Mouse (Mus musculus) adrenal gland, postnatal 36 days (tissue): Measurements from ENCODE around the gene Slc25a45. TPM values are rescaled to one million over a fixed set of nuclear protein-coding genes. Genes with fewer than 3 reads are reported as not detected.

Experiments
- DNase-seq, 2 experiments: peaks; one replicate each; pipeline ENCODE4 v3.0.0; 2021; ENCODE audit warnings: mixed read lengths in 1 of 2
- long read RNA-seq, 2 experiments: library from polyadenylated mRNA; stranded (forward); transcript quantifications; one replicate each; pipeline ENCODE4 v2.0.0; 2021; ENCODE audit warnings: borderline sequencing depth in 2 of 2
- total RNA-seq, 2 experiments: library from RNA; stranded (reverse); gene quantifications; 2 replicates each; pipeline ENCODE4 v1.2.3; 2021

Slc25a45 gene
- total RNA-seq, result 10 to 100 TPM in 1 of 2 experiments, 1 to 10 TPM in 1; 9.4 to 33.2 TPM
- long read RNA-seq, experiment 1, transcript Slc25a45-201 (6 exons, 2,480 nt), result major isoform, 19 of 24 reads
- long read RNA-seq, experiment 1, partial matches to known transcripts, result 4 of 24 reads
- long read RNA-seq, experiment 1, other reads (novel, unspliced or antisense), result 0 of 24 reads
- long read RNA-seq, experiment 2, transcript Slc25a45-201 (6 exons, 2,480 nt), result major isoform, 7 of 8 reads
- long read RNA-seq, experiment 2, partial matches to known transcripts, result 0 of 8 reads
- long read RNA-seq, experiment 2, other reads (novel, unspliced or antisense), result 0 of 8 reads

DNA sequence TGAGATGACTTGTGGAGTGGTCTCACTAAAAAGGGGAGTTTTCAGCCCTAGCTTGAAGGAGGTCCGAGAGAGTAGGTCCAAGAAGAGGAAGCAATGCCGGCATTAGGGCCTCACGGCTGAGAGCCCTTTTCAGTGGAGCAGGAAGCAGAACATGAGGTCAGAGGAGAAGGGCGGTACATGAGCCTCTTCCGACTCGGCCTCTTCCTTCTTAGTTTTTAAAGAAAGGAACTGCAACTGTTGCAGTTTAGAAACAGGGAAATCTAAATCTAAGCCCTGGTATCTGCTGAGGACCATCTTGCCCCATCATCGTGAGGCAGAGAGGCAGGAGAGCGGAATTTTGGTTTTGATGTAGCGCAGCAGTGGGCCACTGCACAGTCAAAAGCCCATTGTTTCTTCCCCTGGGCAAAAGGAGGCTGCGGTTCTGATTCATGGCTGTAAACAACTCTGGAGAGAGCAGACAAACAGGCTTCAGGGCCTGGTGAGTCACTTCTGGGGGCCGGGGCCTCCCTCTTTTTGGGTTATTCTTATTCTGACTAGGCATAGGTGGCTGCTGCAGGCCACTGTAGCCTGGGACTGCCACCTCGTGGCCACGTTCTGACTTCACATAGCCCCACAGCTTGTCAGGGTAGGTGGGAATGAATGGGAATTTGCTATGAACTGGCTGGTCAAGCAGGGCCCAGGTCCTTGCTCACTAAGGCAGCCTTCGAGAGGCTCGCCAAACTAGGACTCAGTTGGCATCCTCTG lies at the start of gene Slc25a45:
Gene Slc25a45 (plus strand): TSS at position 191 of the 744 bp plus-strand sequence.
- DNase-seq, result peak; percentile 88 to 90

GRCm38 (mm10) chr19:5828155-5828554 lies 49.5 kb upstream of the Slc25a45 start:
- no peak for DNase-seq

DNA sequence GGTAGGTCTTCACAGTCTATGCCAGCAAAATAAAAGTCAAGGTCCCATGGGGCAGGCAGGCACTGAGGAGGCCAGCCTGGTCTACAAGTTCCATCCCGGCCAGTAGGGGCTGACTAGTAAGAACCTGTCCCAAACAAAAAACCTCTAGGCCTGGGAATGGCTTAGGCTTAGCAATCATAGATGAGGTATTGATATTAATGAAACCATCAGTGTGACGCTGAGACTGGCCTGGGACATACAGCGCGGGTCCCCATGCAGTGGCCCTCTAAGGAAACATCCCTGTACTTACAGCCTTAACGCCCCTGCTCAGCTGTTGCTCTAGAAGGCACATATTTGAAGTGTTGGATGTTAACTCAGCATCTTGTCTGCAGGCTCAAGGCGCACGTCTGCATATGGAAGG lies 48.7 kb upstream of the Slc25a45 start:
- DNase-seq, result peak in 1 of 2 experiments; percentile 19

DNA sequence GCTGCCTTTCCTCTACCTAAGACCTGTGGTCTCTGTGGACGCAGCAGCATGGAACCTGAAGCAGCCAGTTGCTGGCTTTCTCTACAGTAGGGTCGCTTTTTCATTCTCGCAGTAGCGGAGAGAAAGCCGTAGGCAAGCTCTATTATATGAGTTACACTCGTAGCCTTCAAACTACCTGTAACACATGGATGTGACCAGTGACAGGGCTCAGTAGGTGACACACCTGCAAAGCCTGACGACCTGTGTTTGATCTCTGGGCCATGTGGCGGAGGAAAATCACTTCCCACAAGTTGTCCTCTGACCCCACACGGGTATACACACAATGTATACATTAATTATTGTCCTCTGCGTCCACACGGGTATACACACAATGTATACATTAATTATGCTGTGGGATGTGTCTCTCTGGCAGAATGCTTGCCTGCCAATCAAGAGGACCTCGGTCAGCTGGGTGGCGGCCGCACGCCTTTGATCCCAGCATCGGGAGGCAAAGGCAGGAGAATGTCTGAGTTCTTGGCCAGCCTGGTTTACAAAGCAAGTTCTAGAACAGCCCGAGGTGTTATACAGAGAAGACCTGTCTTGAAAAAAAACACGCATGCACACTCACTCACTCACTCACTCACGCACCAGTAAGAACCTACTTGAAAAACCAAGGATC lies 47.5 kb upstream of the Slc25a45 start:
- DNase-seq, result peak in 1 of 2 experiments; percentile 9

DNA sequence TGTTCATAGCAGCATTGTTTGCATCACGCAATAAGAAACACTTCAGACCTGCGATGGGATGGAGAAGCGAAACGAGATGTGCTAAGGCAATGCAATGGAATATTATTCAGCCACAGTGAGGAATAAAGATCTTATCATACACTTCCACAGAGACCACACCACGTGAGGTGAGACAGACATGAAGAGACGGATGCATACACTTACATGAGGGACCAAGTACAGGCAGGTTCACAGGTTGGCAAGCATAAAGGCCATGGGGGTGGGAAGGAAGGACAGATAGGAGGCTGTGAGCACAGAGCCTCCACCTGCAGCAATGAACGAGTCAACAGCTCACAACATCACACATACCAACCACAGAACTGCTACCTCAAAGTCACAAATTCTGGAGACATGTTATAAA lies 46.8 kb upstream of the Slc25a45 start:
- DNase-seq, result peak in 1 of 2 experiments; percentile 5

DNA sequence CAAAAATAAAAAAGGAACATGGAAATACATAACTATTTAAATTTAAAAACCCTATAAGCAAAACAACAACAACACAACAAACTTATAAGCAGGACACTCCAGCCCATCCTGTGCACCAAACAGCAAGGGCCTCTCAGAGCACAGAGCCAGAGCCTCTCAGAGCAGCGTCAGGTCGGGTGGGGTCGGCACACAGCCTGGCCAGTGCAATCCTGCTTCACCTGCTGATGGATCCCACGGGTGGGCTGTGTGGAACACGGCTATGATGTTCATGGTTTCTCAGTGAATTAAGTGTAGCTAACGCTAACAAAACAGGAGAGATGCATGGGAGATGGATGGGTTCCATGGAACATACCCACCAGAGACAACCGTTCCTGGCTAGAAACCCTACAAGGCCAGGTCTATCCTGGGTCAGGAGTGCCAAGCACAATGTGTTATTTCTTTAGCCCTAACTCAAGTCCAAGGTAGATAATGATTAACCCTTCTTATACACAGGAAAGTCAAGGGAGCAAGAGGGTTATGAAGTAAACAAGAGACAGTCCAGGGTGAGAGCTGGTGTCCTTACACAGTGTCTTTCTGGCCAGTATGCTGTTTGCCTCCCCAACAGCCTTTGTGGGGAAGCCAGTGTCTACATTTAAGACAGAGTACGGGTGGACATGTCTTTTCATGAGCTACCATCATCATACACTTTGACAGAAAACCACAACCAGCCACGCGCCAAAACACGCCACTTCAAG lies 46.2 kb upstream of the Slc25a45 start:
- peak; percentile 10 to 29 for DNase-seq

- peak; percentile 58 to 63 for DNase-seq
These were observed 45.7 kb upstream of the Slc25a45 start for GRCm38 (mm10) chr19:5831958-5832320.

GRCm38 (mm10) chr19:5832326-5832725 lies 45.3 kb upstream of the Slc25a45 start:
- DNase-seq, result no peak

DNA sequence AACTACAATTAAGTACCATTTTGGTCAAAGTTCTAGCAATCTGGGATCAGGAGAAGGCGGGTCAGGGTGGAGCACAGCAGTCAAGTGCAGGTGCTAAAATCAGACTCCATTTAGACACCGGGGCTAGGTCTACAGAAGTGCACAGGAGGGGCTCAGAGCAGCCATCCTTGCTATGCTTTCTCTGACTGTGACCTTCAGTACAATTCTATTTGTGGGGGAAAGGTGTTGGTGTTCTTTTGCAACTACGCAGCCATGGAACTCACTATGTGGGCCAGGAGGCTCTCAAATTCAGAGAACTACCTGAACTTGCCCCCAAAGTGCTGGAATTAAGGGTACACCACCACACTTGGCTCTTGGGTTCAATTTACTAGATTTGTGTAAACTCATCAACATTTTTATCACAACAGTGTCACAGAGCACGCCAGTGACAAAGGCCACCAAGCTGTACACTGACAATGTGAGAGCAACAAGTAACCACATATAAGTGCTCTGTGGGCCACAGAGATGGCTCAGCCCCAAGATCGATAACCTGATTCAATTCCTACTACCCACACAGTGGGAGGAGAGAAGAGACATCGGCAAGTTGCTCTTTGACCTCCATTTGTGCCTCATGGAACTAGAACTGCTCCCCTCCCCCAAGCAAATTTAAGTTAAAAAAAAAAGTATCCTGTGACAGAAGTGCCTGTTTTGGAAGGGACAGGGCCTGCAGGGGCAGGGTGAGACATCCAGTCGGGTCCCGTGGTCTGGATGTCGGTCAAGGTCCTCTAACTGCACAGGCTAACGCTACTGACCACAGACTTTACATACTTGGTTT lies 44.1 kb upstream of the Slc25a45 start:
- peak; percentile 63 to 68 for DNase-seq

GRCm38 (mm10) chr19:5834260-5834925 lies 43.2 kb upstream of the Slc25a45 start:
- peak; percentile 24 to 34 for DNase-seq

- peak; percentile 19 to 28 for DNase-seq
These were observed 42.3 kb upstream of the Slc25a45 start for GRCm38 (mm10) chr19:5835054-5835921.

GRCm38 (mm10) chr19:5835922-5836430 lies 41.6 kb upstream of the Slc25a45 start:
- peak; percentile 9 to 23 for DNase-seq

DNA sequence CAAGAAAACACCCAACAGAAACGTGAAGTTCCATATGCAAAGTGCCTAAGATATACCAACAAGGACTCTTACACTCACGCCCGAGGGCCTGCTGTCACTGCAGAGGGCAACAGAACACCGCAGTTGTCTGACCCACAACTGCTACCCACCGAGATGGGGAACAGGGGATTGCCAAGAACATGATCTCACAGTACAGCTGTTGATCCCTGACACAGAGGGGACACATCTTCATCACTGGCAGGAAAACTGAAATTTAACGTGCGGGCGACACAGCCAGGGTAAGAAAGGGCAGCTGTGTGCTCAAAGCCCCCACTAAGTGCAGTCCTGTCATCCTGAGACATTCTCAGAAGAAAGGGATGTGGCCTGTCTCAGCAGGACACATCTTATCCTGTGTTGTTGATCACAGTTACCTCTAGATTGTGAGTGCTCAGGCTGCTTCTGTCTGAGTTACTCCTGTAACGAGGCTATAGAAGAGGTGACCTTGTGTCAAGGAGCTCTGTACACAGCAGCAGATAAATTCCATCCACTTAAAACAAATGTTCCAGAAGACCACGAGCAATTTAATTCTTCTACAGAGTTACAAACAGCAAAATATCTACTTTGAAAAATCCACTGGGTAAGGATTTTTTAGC lies 40.6 kb upstream of the Slc25a45 start:
- DNase-seq, result peak; percentile 11 to 39

DNA sequence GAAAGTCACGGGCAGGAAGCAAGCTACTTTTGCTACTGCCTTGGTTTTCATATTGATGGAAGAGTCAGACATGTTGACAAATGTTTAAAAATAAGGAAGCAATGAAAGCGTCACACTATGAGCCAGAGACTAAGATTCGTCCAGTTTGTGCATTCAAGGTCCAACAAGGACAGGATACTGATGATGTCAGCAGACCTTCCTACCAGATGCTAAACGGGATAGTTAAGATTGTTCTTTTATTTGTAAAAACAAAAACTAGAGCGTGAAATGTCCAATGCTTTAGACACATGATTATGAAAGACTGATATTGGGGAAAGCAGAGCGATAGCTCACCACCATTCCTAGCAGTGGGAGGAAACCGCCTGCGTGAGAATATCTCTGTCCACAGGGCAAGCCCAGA lies 40.0 kb upstream of the Slc25a45 start:
- peak in 1 of 2 experiments; percentile 11 for DNase-seq

DNA sequence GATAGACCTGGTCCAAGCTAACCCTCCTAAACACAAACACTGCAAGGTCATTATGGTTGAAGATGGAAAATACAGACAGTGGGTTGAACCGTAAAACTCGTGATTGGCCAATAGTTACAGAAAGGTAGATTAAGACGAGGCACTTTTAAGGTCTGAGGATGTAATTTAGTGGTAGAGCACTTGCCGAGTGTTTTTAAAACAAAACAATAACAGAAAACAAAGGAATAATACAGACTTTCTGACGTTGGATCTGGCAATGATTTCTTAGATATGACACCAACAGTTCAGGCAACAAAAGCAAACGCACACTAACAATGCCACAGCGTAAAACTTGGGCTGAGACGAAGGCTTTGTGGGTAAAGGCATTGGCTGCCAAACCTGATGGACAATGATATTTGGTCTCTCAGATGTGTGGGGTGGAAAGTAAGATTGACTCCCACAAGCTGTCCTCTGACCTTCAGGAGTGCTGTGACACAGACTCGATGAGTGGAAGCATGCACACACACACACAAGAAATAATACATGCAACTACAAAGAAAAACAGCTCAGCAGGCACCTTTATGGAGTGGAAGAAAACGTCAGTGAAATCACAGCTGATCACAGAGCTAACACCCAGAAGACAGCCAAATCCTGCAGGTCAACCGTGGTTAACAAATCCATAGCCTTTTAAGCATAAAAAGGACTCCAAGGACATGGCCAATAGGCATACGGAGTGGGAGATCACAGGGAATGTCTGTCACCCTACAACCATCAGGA lies 39.3 kb upstream of the Slc25a45 start:
- DNase-seq, result peak; percentile 16 to 27

- DNase-seq, result peak in 1 of 2 experiments; percentile 2
These were observed 38.8 kb upstream of the Slc25a45 start for GRCm38 (mm10) chr19:5838892-5839165.

- peak in 1 of 2 experiments; percentile 41 for DNase-seq
These were observed 38.1 kb upstream of the Slc25a45 start for GRCm38 (mm10) chr19:5839317-5840085.
